Mouse (Mus musculus) right cerebral cortex, postnatal 4 days (tissue): ENCODE results near the gene Gm9117.
"Not testable (repeated sequence)": the region's sequence is repeated elsewhere in the genome, so short reads cannot be mapped to it uniquely, and the experiment has no call there.

Source experiments
- DNase-seq: peaks from one replicate; pipeline ENCODE4 v3.0.0-alpha.2; 2022

Gm9117 gene

DNA sequence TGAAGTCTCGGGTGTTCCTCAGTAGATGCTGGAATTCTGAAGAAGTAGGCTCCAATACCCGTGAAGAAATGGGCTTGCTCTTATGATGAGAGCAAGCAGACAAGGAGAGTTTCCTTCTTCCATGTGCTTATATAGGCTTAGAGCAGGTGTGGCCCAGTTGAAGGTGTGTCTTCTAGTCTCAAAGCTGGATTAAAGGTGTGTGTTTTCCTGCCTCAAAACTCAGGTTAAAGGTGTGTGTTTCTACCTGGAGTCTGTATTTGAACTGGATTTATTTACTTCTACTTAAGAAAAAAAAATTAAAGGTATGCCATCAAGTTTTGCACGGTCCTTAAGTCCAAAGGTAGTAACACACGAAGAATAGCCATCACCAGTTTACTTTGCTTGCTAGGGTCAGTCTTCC is at the start of gene Gm9117:
Gene Gm9117, minus strand, starts transcription at position 101 of the 400 bp plus-strand sequence.
- DNase-seq = not testable (repeated sequence)

DNA sequence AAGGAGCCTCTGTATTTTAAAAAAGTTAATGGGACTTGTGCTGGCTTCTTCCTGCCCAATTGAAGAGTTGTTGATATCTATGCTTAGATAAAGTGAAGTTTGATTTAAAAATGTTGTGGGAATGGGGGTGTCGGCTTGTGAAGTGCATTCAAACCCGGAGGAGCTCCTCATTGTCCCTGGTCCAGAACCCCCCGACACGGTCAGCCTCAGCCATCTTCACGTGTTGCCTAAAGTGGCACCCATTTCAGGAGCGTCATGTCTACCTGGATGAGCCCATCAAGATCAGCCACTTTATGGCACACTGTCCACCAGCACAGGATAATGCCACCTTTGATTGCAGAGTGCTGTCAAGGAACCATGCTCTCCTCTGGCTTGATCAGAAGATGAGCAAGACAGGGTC is 25.6 kb upstream of the Gm9117 start:
- DNase-seq = not testable (repeated sequence)

- not testable (repeated sequence) for DNase-seq
Measured at GRCm38 (mm10) chr3:93961214-93961613, 17.9 kb upstream of the Gm9117 start, which contains the start of gene Tdpoz5. Tdpoz5 (minus strand) TSS chr3:93961314.

DNA sequence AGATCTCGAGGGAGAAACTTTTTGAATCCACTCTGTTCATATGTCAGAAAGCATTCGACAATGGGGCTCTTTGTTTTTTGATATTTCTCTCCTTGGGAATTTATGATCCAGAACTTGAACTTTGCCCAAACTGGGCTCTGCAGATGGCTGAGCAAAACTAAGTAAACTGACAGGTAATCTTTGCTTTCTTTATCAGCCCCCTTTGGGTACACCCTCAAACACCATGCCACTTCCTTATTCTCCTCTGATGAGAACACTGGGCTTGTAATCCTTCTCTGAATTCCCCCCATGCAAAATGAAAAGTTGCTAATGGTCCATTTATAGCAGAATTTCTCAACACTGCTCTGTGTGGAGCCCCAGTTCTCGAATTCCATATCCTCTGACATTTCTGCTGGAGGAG is 5.0 kb downstream of the Gm9117 start:
- not testable (repeated sequence) for DNase-seq
